Mouse (Mus musculus): ENCODE data around the gene Ccdc155. TPM values are rescaled to one million over a fixed set of nuclear protein-coding genes. Genes with fewer than 3 reads are reported as not detected.

Gene Ccdc155
- polyA plus RNA-seq, 2 experiments = 0.08 TPM; not detected in 1

DNA sequence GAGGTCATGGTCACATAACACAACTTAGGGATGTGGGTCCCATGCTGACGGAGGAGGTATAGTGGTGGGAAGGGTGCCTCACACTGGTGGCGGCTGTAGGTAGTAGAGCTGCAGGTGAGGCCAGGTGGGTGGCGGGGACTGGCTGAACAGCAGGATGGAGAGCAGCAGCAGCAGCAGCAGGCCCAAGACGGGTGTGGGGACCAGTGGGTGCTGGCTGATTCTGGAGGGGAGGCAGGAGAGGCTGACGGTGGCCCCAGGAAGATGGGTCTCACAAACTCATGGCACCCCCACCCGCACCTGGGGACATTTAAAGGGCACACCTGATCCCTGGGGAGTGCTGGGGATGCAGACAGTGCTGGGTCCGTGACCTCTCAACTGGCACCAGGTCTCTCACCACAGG is 21.0 kb downstream of the Ccdc155 start:
- TF ChIP-seq EP300 (IDR thresholded peaks at IDR 0.05; ENCODE audit: low read depth) (no peak), CTCF (IDR thresholded peaks at IDR 0.05; ENCODE audit: low read depth) (no peak)
- 46% methylated on average over 7 of the region's 7 CpGs for WGBS (ENCODE audit: insufficient replicate concordance)
- no peak overlapping the region for H3K27ac ChIP-seq
- H3K9ac ChIP-seq (replicated peaks) = no peak overlapping the region
- no peaks in the 10 kb centered on the region for H3K36me3 ChIP-seq (replicated peaks; ENCODE audit: control insufficient read depth, insufficient read depth, low read depth)
- H3K27me3 ChIP-seq (ENCODE audit: control insufficient read depth, insufficient read depth, low read length) = peaks cover 60% of the 10 kb centered on the region
- no peak overlapping the region for H3K4me2 ChIP-seq (ENCODE audit: low read depth)
- ATAC-seq (ENCODE audit: insufficient read depth) = no peak
- no peaks in the 10 kb centered on the region for H3K9me3 ChIP-seq (ENCODE audit: control insufficient read depth, low read length)
- no peak for DNase-seq (ENCODE audit: low read depth in 3 of 3, low spot score in 3 of 3)
- H3K4me3 ChIP-seq (ENCODE audit: insufficient read depth in 1 of 2, low read depth in 2 of 2, low read length in 2 of 2) = no peak overlapping the region
- H3K4me1 ChIP-seq (replicated peaks; ENCODE audit: control insufficient read depth in 2 of 2, insufficient read depth in 2 of 2, low read length in 1 of 2) = no peaks in the 10 kb centered on the region; a peak in 1 of 4 replicates

DNA sequence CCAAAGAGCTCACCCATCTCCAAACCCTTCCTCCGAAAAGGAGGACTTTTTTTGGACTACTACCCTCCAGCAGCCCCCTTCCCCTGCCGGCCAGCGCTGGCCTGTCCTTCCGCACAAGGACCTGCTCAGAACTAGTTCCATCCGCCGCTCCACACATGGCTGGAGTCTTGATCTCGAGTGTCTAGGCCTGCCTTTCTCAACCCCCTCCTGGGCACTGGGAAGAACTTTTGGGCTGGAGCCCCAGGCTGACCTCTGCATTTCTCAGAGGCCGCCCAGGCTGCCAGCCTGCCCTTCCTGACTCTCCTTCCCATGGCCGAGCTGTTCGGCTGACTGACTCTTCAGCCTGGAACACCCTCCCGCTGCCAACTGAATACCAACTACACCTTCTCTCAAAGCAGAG is 22.1 kb downstream of the Ccdc155 start:
- Histone ChIP-seq H3K4me3 (ENCODE audit: insufficient read depth in 1 of 2, low read depth in 2 of 2, low read length in 2 of 2) (no peak overlapping the region), H3K9ac (replicated peaks) (no peak overlapping the region), H3K36me3 (replicated peaks; ENCODE audit: control insufficient read depth, insufficient read depth, low read depth) (no peaks in the 10 kb centered on the region), H3K27ac (no peak overlapping the region), H3K27me3 (ENCODE audit: control insufficient read depth, insufficient read depth, low read length) (peaks cover 71% of the 10 kb centered on the region), H3K9me3 (ENCODE audit: control insufficient read depth, low read length) (no peaks in the 10 kb centered on the region), H3K4me2 (ENCODE audit: low read depth) (peak overlapping the region; percentile 51), H3K4me1 (replicated peaks; ENCODE audit: control insufficient read depth in 2 of 2, insufficient read depth in 2 of 2, low read length in 1 of 2) (no peaks in the 10 kb centered on the region; a peak in 1 of 4 replicates)
- TF ChIP-seq EP300 (IDR thresholded peaks at IDR 0.05; ENCODE audit: low read depth) (no peak), CTCF (IDR thresholded peaks at IDR 0.05; ENCODE audit: low read depth) (no peak)
- 15% methylated on average over 11 of the region's 11 CpGs for WGBS (ENCODE audit: insufficient replicate concordance)
- ATAC-seq (ENCODE audit: insufficient read depth) = no peak; the same call in 1 of the 2 replicates
- DNase-seq (ENCODE audit: low read depth in 3 of 3, low spot score in 3 of 3) = no peak

DNA sequence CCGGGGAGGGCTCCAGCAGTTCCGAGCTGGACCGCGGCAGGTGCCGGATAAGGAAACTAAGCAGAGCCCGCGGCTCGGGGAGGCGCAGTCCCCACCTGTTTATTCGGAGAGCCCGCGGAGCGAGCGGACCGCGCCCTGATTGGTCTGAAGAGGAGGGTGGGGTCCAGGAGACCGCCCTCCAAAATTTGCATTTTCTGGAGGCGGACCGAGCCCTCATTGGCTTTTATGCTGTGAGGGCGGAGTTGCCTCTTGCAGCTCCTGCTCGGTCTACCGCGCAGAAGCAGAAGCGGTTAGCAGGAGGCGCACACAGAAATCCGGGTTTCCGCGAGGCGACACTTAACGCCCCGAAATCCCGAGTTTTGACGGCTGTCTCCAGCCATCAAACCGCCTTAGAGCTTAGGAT is 22.5 kb downstream of the Ccdc155 start:
- TF ChIP-seq CTCF (IDR thresholded peaks at IDR 0.05; ENCODE audit: low read depth) = no peak
- no peak for TF ChIP-seq EP300 (IDR thresholded peaks at IDR 0.05; ENCODE audit: low read depth)
- ATAC-seq (ENCODE audit: insufficient read depth) (peak; percentile 88), DNase-seq (ENCODE audit: low read depth in 3 of 3, low spot score in 3 of 3) (peak; percentile 83 to 89 (median 86))
- Histone ChIP-seq H3K27ac (no peak overlapping the region), H3K27me3 (ENCODE audit: control insufficient read depth, insufficient read depth, low read length) (peaks cover 75% of the 10 kb centered on the region), H3K4me3 (ENCODE audit: insufficient read depth in 1 of 2, low read depth in 2 of 2, low read length in 2 of 2) (peak overlapping the region; percentile 4 to 21; a peak in 3 of 4 replicates), H3K4me2 (ENCODE audit: low read depth) (peak overlapping the region; percentile 51), H3K9me3 (ENCODE audit: control insufficient read depth, low read length) (no peaks in the 10 kb centered on the region), H3K9ac (replicated peaks) (no peak overlapping the region), H3K4me1 (replicated peaks; ENCODE audit: control insufficient read depth in 2 of 2, insufficient read depth in 2 of 2, low read length in 1 of 2) (no peaks in the 10 kb centered on the region; a peak in 1 of 4 replicates), H3K36me3 (replicated peaks; ENCODE audit: control insufficient read depth, insufficient read depth, low read depth) (no peaks in the 10 kb centered on the region)
- under 1% methylated on average over 34 of the region's 34 CpGs for WGBS (ENCODE audit: insufficient replicate concordance)

DNA sequence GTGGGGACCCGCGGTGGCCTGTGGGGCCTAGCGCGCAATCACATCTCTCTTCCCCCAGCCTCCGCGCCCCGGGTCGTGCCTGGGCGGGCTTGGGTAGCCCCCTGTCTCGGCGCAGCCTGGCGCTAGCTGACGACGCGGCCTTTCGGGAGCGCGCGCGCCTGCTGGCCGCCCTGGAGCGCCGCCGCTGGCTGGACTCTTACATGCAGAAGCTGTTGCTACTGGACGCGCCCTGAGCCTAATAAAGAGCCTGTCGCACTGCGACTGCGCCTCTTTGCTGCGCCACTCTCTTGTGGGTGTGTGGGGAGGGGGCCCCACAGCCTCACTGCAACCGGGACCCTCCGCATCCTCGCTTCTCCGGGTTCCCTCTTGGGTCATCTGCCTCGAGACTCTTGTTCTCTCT is 23.2 kb downstream of the Ccdc155 start:
- WGBS (ENCODE audit: insufficient replicate concordance) = 5% methylated on average over 35 of the region's 35 CpGs
- peak overlapping the region in 1 of 2 experiments; percentile 9; a peak in 2 of 4 replicates for H3K4me3 ChIP-seq (ENCODE audit: insufficient read depth in 1 of 2, low read depth in 2 of 2, low read length in 2 of 2)
- no peak for ATAC-seq (ENCODE audit: insufficient read depth)
- peak overlapping the region; percentile 51 for H3K4me2 ChIP-seq (ENCODE audit: low read depth)
- no peak overlapping the region for H3K9ac ChIP-seq (replicated peaks)
- H3K27me3 ChIP-seq (ENCODE audit: control insufficient read depth, insufficient read depth, low read length) = peaks cover 79% of the 10 kb centered on the region
- H3K27ac ChIP-seq = no peak overlapping the region
- H3K36me3 ChIP-seq (replicated peaks; ENCODE audit: control insufficient read depth, insufficient read depth, low read depth) = no peaks in the 10 kb centered on the region
- no peaks in the 10 kb centered on the region; a peak in 1 of 4 replicates for H3K4me1 ChIP-seq (replicated peaks; ENCODE audit: control insufficient read depth in 2 of 2, insufficient read depth in 2 of 2, low read length in 1 of 2)
- TF ChIP-seq EP300 (IDR thresholded peaks at IDR 0.05; ENCODE audit: low read depth) (no peak), CTCF (IDR thresholded peaks at IDR 0.05; ENCODE audit: low read depth) (no peak)
- H3K9me3 ChIP-seq (ENCODE audit: control insufficient read depth, low read length) = no peaks in the 10 kb centered on the region
- DNase-seq (ENCODE audit: low read depth in 3 of 3, low spot score in 3 of 3) = peak in 1 of 3 experiments; percentile 19

DNA sequence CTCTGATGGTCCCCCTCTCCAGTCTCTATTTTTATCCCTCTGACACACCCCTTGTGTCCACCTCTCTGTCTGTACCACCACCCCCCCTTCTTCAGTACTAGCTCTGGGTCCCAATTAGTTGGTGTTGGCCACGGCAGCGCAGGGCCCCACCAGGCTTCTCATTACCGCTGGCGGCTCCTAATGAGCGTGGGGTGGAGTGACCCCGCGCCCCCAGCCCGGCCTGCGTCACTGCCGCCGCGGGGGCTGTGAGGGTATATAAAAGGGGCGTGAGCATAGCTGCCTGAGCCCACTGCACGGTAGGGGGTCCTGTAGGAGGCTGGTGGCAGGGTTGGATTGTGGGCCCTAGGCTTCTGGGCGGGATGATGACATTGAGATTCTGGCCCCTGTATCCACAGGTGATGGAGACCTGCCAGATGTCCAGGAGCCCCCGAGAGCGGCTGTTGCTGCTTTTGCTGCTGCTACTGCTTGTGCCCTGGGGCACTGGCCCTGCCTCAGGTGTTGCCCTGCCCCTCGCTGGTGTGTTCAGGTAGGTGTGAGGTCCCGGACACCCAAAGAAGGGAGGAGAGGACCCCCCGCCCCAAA is 23.7 kb downstream of the Ccdc155 start, which contains the start of gene Pth2:
Pth2 (plus strand) TSS at position 100 of the 582 bp plus-strand sequence.
- 21% methylated on average over 19 of the region's 20 CpGs for WGBS (ENCODE audit: insufficient replicate concordance)
- Histone ChIP-seq H3K4me3 (ENCODE audit: insufficient read depth in 1 of 2, low read depth in 2 of 2, low read length in 2 of 2) (peak within 1 kb of the TSS in 1 of 2 experiments; percentile 9; a peak in 2 of 4 replicates), H3K4me1 (replicated peaks; ENCODE audit: control insufficient read depth in 2 of 2, insufficient read depth in 2 of 2, low read length in 1 of 2) (no peaks in the 10 kb centered on the region; a peak in 1 of 4 replicates), H3K9ac (replicated peaks) (no peak within 1 kb of the TSS), H3K27ac (no peak within 1 kb of the TSS), H3K4me2 (ENCODE audit: low read depth) (peak within 1 kb of the TSS; percentile 51), H3K27me3 (ENCODE audit: control insufficient read depth, insufficient read depth, low read length) (peaks cover 85% of the 10 kb centered on the region), H3K9me3 (ENCODE audit: control insufficient read depth, low read length) (no peaks in the 10 kb centered on the region), H3K36me3 (replicated peaks; ENCODE audit: control insufficient read depth, insufficient read depth, low read depth) (no peaks in the 10 kb centered on the region)
- no peak for TF ChIP-seq EP300 (IDR thresholded peaks at IDR 0.05; ENCODE audit: low read depth)
- TF ChIP-seq CTCF (IDR thresholded peaks at IDR 0.05; ENCODE audit: low read depth) = no peak
- ATAC-seq (ENCODE audit: insufficient read depth) = no peak
- DNase-seq (ENCODE audit: low read depth in 3 of 3, low spot score in 3 of 3) = no peak
